Mouse (Mus musculus) liver, adult (tissue): ENCODE measurements around the gene Sardh.

Experiments
- GATA4 ChIP-seq: IDR thresholded peaks from 2 replicates; pipeline ENCODE4 v1.6.1; 2014; ENCODE audit warnings: mild to moderate bottlenecking, low read length; ENCODE audit not compliant: insufficient replicate concordance

The Sardh gene

DNA sequence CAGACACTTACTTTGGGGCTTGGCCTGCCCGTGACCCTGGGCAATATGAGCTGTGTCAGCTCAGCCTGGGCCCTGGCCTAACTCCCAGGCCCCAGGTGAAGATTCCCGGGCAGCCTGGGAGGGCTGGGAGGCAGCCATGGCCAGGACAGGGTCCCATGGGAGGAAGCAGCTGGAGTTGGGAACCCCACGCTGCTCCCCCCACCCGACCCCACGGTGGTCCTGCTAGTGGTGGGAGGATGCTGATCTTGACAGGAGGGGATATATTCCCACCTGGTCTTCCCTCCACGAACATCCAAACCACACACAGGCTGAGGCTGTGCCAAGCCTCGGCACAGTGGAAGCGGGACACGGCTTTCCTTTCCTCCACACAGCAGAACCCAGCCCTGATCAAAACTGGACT lies 38.8 kb downstream of the Sardh start:
- no peak for TF ChIP-seq GATA4

DNA sequence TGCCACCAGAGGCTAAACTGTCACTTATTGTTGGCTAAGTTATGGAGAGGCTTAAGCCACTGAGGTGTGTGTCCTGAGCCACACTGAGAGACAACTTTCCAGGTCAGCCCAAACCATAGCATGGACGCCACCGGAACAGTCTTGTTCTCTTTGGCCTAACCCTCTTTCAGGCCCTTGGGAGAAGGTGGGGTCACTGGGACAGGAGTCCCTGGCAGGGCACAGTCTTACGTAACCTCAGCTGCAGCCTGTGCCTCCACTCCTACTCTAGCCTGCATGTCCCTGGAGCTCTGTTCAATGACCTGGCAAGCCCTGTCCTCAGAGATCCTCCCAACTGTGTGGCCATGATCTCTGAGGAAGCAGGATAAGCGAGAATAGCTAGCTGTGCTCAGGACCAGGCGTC lies 41.0 kb downstream of the Sardh start:
- no peak for TF ChIP-seq GATA4

- no peak for TF ChIP-seq GATA4
Measured at GRCm38 (mm10) chr2:27206128-27206797, 41.9 kb downstream of the Sardh start.

DNA sequence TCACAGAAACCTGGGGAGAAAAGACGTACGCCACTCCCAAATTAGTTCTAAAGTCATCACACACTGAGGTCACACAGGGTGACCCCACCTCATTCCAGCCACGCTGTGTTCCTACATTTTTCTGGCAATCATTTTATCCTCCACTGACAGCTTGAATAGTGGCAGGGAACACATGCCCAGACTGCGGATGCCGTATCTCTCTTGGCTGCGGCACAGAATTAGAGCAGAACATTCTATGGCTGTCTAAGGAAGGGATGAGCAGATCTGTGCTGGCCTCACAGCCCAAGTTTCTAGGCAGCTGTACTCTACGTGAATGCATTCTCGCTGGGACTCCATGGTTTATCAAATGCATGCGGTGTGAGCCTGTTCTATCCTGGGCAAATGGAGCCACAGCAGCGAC lies 42.5 kb downstream of the Sardh start:
- TF ChIP-seq GATA4: no peak

- TF ChIP-seq GATA4: no peak
Measured at GRCm38 (mm10) chr2:27200586-27200985, 47.6 kb downstream of the Sardh start.

DNA sequence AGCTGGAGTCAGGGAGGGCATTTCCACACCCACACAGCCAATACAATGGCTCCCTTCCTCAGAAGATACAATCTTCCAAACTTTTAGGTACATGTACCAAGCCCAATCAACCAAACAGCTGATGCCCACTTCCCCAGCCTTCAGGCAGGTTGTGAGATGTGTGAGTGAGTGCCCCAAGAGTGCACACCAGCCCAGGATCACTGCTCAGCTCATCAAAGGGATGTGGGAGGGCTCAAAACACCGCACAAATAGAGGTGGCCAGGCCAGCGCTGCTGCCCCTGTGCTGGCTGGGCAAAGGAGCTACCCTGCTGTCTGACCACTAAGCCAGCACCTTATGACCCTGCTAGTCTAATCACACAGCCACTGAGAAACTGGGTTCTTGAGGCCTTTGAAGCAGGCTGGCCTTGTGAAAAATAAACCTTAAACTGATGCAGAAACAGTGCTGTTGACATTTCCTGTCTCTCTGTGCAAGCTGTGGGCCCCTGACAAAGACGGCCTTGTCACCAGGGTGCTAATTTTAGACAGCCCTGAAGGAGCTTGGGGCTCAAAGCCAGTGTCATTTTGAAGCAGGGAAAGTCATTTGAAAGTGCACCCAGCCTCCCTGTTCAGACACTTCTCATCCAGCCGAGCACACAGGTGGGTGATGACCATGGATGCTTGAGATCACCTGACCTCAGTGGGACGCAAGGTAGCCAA lies 49.4 kb downstream of the Sardh start:
- no peak for TF ChIP-seq GATA4

DNA sequence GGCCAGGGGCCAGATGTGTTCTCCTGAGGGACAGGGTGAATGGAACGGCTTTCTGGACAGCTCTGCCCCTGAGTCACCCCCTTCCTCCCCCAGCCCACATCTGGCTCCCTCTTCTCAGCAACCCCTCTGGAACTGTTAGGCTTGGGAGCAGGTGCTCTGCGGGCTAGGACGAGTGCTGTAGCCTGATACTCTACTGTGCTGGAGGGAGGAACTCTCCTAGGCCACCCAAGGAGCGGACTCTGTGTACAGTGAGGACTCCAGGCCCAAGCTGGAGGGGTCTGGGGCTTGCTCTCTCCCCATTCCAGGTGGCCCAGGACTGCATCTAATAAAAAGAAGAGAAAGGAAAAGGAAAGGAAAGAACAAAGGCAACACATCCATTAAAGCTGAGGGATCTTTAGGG lies 58.1 kb downstream of the Sardh start:
- no peak for TF ChIP-seq GATA4

- no peak for TF ChIP-seq GATA4
Measured at GRCm38 (mm10) chr2:27187531-27187930, 60.6 kb downstream of the Sardh start.

DNA sequence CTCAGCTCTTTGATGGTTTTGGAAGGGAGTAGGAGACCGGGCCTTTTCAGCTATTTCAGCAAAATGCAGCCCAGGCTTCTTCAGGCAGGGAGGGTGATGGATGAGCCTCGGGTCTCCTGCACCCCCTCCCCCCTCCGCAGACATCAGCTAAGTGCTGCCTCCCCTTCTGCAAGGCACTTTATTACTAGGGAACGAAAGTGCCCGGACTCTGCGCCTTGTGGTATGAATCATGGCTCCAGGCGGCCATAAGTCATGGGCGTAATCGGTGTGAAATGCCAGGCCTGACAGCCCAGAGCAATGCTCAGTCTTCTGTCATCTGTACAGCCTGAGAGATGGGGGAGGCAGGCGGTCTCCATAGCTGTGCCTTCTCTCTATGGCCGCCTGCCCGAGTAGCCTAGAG lies 64.4 kb downstream of the Sardh start:
- no peak for TF ChIP-seq GATA4

- TF ChIP-seq GATA4: no peak
Measured at GRCm38 (mm10) chr2:27181907-27182306, 66.2 kb downstream of the Sardh start.

DNA sequence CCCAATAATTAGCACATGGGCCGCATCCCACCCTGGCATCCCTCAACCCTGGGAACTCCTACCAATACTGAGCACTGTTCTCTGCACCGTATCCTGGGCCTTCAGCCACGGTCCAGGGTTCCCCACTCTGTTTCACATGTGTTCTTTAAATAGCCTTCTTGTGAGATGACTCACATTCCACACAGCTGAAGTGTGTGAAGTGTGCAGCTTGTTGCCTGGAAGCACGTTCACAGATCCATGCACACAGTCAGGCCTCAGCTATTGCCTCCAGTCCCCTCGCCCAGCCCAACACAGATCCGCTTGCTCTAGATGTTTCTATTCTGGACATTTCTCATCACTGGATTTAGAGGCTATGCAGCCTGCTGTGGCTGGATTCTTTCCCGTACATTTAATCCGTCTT lies 69.0 kb downstream of the Sardh start:
- TF ChIP-seq GATA4: no peak

GRCm38 (mm10) chr2:27175696-27176267 lies 72.4 kb downstream of the Sardh start:
- TF ChIP-seq GATA4: no peak

DNA sequence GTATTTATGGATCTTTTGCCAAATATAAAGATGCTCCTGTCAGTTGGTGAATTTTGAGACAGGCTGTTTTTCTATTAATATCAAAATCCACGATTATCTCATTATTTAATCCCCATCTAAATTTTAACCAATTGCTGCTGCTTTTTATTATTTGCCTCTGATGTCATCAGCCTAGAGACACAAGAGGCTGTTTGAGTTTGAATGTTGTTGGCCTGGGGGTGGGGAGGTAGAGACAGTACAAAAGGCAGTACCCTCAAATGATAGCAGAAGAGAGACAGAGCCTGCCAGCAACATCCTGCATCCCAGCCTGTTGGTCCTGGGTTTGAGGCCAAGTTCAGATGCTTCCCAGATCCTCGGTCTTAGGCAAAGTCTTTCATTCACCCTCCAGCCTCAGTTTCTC lies 73.9 kb downstream of the Sardh start:
- TF ChIP-seq GATA4: no peak

- TF ChIP-seq GATA4: no peak
Measured at GRCm38 (mm10) chr2:27166999-27167398, 81.1 kb downstream of the Sardh start.

DNA sequence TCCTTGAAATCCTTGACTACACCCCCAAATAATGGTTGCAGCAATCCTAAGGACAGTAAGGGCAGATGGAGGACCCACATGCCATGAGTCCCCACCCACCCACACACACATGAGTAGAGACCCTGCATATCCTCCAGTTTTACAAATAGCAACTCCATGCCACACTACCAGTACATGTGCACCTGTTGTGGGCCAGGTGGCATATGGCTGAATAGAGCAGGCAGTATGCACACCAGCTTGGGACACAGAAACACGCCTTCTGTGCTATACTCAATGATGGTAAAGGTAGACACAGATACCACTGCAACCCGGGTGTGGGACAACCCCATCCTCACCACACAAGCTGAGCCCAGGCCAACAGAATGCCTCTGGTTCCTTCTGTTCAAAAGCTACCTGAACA lies 82.1 kb downstream of the Sardh start:
- TF ChIP-seq GATA4: no peak

- no peak for TF ChIP-seq GATA4
Measured at GRCm38 (mm10) chr2:27164796-27165590, 83.1 kb downstream of the Sardh start, which contains the start of gene Dbh. Gene Dbh, plus strand, starts transcription at chr2:27165233.

GRCm38 (mm10) chr2:27163851-27164250 lies 84.3 kb downstream of the Sardh start:
- no peak for TF ChIP-seq GATA4
